Mouse (Mus musculus) layer of hippocampus, adult 9-11 months (tissue): ENCODE results near the gene Gm21891.
"Not testable (repeated sequence)": the region's sequence is repeated elsewhere in the genome, so short reads cannot be mapped to it uniquely, and the experiment has no call there.

ENCODE experiments used
- DNase-seq: peaks from one replicate; pipeline ENCODE4 v3.0.0; 2022

Gm21891 gene

DNA sequence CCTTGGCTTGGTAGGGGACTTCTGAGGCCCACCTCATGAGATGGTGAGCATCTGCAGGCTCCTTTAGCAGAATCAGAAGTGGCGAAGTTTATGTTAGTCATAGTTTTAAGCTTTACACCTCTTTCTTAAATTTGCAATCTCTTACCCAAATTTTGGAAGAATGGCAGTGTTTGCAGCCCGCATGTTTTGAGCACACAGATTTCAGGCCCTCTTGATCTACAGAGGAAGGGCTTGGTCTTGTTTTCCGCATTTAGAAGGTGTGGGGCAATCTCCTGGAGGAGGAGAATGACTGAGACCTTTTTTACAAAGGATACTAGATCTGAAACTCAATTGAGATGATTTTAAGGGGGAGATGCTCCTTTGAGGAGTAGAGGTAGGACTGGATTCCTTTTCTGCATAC, at the start of gene Gm21891:
TSS of gene Gm21891 (minus strand) at position 101 of the 400 bp plus-strand sequence.
- not testable (repeated sequence) for DNase-seq

DNA sequence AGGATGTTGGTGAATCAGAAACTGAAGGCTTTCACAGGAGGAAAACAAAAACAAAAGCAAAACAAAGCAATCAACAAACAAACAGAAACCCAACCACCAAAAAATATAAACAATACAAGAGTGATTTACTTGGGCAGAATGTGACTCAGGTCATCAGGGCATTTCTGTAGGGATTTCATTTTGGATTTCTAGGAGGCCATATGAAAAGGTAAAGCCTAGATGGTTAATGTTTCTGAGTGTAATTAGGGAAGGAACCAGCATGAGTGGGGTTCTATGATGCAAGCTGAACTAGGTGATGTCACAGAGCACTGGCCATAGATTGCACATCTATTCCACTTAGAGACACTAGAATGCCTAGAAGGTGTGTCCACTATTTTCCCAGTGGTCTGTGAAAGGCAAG, 28.4 kb upstream of the Gm21891 start, which contains the start of gene Gm21425:
TSS of gene Gm21425 (plus strand) at position 301 of the 400 bp plus-strand sequence.
- not testable (repeated sequence) for DNase-seq
